Mouse (Mus musculus) bone marrow macrophage, adult 2 months (primary cell): ENCODE data around the gene Ntrk3.

Experiments used
- CTCF ChIP-seq: IDR thresholded peaks from 2 replicates; pipeline ENCODE4 v1.5.1; 2012; ENCODE audit warnings: low read depth, mild to moderate bottlenecking, low read length, moderate library complexity
- POLR2A ChIP-seq: IDR thresholded peaks from 2 replicates; pipeline ENCODE4 v1.6.1; 2012; ENCODE audit warnings: mild to moderate bottlenecking, low read depth, low read length, borderline replicate concordance

DNA sequence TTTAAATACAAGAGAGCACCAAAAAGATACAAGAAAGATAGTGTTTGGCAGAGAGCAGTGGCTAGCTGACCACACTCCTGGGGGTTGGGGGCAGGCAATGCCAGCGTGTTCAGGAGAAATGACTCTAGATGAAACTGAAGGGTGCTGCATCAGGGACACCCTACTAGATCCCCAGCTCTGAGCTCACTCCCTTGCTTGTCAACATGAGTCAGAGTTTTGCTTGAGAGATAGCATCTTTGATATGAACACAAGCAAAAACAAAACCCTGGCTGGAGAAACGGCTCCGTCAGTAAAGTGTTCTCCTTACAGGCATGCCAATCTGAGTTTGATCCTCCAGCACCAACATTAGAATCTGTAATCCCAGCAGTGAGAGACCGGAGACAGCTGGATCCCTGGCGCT lies 189.1 kb downstream of the Ntrk3 start:
- no peak for TF ChIP-seq CTCF
- TF ChIP-seq POLR2A, result no peak
